Mouse (Mus musculus) spleen, adult 2 months (tissue): ENCODE results near the gene Tgfbr3. TPM values are rescaled to one million over a fixed set of nuclear protein-coding genes. Genes with fewer than 3 reads are reported as not detected.

Experiments
- DNase-seq, 2 experiments: peaks; one replicate each; pipeline versions ENCODE4 v3.0.0 to v3.0.0-alpha.2; 2012 to 2021; ENCODE audit warnings: low spot score in 2 of 2, low read depth in 1 of 2
- H3K27ac ChIP-seq: fragments of 200-500 bp; 2 replicates; pipeline ENCODE4 v1.5.1; 2012; ENCODE audit warnings: low read length, inconsistent platforms; ENCODE audit not compliant: insufficient read depth
- H3K27me3 ChIP-seq: fragments of 200-500 bp; 2 replicates; pipeline ENCODE4 v1.6.1; 2012; ENCODE audit warnings: mild to moderate bottlenecking, moderate library complexity, low read length, inconsistent platforms; ENCODE audit not compliant: control insufficient read depth, insufficient read depth
- H3K36me3 ChIP-seq: fragments of 200-500 bp; 2 replicates; pipeline ENCODE4 v1.6.1; 2012; ENCODE audit warnings: mild to moderate bottlenecking, low read length, inconsistent platforms; ENCODE audit not compliant: control insufficient read depth, insufficient read depth
- H3K4me1 ChIP-seq: fragments of 200-500 bp; 2 replicates; pipeline ENCODE4 v1.6.1; 2011; ENCODE audit warnings: inconsistent platforms; ENCODE audit not compliant: control insufficient read depth, insufficient read depth, insufficient read length
- H3K4me3 ChIP-seq: fragments of 200-500 bp; 2 replicates; pipeline ENCODE4 v1.5.1; 2011; ENCODE audit warnings: mild to moderate bottlenecking, inconsistent platforms; ENCODE audit not compliant: insufficient read depth, insufficient read length; ENCODE audit errors: extremely low read depth
- CTCF ChIP-seq: fragments of 200-500 bp; IDR thresholded peaks from 2 replicates; pipeline ENCODE4 v1.5.1; 2011; ENCODE audit warnings: mild to moderate bottlenecking, inconsistent platforms; ENCODE audit not compliant: insufficient read depth, insufficient read length, insufficient replicate concordance; ENCODE audit errors: extremely low read depth
- POLR2A ChIP-seq: fragments of 200-500 bp; IDR thresholded peaks from 2 replicates; pipeline ENCODE4 v1.6.1; 2011; ENCODE audit warnings: low read depth, low read length, inconsistent platforms
- WGBS: fragments of 180-500 bp; shearing (Covaris S2); methylation state at CpG from one replicate; pipeline ENCODE4 v1.1.7; 2018; 5-methylcytosine and 5-hydroxymethylcytosine counted together
- polyA plus RNA-seq: library from polyadenylated mRNA; depleted of rRNA; stranded (reverse); fragments of >200 nt; gene quantifications from 2 replicates; pipeline ENCODE4 v1.2.3, GENCODE M21; 2012

Gene Tgfbr3
- polyA plus RNA-seq, 1 experiment = 20.5 TPM

DNA sequence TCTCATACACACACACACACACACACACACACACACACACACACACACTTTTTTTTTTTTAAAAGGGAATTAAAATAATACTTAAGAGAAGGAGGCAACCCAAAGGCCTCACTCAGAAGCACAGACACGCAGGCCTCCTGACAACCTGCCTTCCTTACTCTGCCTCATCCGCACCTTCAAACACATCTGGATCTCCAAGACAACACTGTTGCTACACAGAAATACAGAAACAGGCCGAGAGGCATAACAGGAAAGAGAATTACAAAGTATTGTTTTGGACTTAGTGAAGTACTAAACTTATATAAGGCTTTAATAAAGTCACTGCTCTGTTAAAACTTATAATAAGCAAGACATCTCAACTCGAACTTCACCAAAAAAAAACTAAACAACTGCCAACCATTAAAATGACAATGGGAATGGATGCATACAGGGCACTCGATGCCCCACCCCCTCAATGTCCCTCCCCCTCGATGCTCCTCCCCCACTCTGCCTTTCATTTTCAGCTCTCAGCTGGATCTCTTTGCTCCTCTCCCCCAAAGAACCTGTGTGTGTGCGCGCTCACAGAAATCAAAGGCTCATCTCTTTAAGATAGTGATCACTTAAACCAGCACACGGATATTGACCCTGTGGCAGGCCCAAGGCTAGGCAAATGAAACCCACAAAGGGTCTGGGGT, 87.8 kb downstream of the Tgfbr3 start:
- no peaks in the 10 kb centered on the region for H3K27me3 ChIP-seq
- peak overlapping the region; percentile 32; the same call in 1 of the 2 replicates for H3K27ac ChIP-seq
- 66% methylated on average over 9 of the region's 9 CpGs for WGBS
- H3K4me1 ChIP-seq = no peaks in the 10 kb centered on the region; the same call in 1 of the 2 replicates
- H3K4me3 ChIP-seq = no peak overlapping the region
- DNase-seq = no peak
- H3K36me3 ChIP-seq = no peaks in the 10 kb centered on the region
- TF ChIP-seq POLR2A = no peak
- TF ChIP-seq CTCF = no peak

DNA sequence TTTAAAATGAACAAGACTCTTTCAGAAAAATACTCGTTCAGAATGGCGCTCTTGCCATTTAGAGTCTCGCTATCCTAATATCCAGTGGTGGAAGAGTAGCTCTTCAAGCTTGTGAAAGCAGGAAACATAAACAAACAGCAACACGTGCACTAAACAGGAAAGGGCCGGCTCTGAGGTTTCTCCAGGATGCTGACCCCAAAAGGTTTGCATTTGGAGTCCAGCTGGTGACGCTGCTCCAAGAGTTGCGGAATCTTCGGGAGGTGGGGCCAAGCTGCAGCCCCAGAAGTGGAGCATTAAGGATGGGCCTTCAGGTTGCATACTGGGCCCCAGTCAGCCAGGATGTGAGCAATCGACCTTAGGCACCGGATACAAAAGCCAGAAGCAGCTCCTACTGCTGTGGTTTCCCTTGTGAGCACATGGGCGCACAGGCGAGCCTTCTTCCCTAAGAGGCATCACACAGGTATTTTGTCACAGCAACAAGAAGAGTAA, 88.5 kb downstream of the Tgfbr3 start:
- no peak for DNase-seq
- 60% methylated on average over 12 of the region's 12 CpGs for WGBS
- H3K27ac ChIP-seq = peak overlapping the region; percentile 32; the same call in 1 of the 2 replicates

DNA sequence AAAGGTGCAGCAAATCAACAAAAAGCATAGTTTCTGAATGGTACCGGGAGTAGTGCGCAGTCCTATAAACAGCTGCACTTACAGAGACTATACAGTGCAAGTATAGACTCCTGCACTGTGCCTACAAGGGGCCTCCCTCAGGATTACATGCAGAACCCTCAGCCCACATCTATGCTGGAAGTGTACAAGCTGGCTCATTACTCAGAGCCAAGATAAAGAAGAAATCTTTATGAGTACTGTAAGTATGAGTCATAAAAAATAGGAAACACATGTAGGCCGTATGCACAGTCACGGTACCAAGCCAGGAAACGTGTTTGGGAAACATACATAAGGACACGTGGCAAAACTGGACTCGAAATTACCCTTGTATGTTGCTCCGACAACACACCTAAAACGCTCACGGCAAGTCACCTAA, 89.2 kb downstream of the Tgfbr3 start:
- TF ChIP-seq CTCF (no peak), POLR2A (no peak)
- Histone ChIP-seq H3K4me1 (no peaks in the 10 kb centered on the region; the same call in 1 of the 2 replicates), H3K4me3 (no peak overlapping the region), H3K36me3 (no peaks in the 10 kb centered on the region), H3K27me3 (no peaks in the 10 kb centered on the region), H3K27ac (no peak overlapping the region)
- 56% methylated on average over 10 of the region's 10 CpGs for WGBS
- no peak for DNase-seq

More for the DNA sequence above, 88.5 kb downstream of the Tgfbr3 start:
- Histone ChIP-seq H3K4me1 (no peaks in the 10 kb centered on the region; the same call in 1 of the 2 replicates), H3K4me3 (no peak overlapping the region), H3K36me3 (no peaks in the 10 kb centered on the region), H3K27me3 (no peaks in the 10 kb centered on the region)
- TF ChIP-seq POLR2A (no peak), CTCF (no peak)

DNA sequence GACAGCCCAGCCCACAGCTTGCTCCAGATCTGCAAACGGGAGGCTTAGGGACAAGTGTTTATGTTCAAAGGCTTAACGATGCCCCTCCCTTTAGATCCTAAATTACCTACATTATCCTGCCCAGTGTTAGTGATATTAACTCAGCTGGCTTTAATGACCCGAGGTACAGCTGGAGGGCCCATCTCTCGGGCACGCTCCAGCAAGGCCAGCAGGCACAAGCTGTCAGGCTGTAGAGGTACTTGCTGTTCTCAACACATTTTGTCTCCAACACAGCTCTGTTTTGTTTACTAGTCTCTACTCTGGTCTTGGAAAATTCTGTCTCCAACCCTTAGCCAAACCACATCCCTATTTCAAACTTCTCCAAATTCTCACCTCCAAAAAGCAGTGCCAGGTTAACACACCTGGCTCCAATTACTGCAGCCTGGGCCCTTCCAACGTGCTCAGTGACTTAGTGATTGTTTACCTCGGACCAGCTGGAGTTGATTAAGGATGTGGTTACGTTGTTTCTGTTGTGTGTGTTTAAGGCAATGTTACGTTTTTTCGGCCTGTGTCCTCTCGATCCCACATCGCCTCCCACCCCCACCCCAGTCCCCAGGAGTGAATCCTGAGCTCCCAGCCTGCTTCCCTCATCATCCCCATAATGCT, 93.6 kb downstream of the Tgfbr3 start:
- H3K36me3 ChIP-seq = no peaks in the 10 kb centered on the region
- TF ChIP-seq POLR2A (no peak), CTCF (no peak)
- no peak for DNase-seq
- H3K4me3 ChIP-seq = no peak overlapping the region
- no peaks in the 10 kb centered on the region for H3K27me3 ChIP-seq
- H3K27ac ChIP-seq = no peak overlapping the region
- WGBS = 78% methylated on average over 12 of the region's 12 CpGs
- H3K4me1 ChIP-seq = no peaks in the 10 kb centered on the region

DNA sequence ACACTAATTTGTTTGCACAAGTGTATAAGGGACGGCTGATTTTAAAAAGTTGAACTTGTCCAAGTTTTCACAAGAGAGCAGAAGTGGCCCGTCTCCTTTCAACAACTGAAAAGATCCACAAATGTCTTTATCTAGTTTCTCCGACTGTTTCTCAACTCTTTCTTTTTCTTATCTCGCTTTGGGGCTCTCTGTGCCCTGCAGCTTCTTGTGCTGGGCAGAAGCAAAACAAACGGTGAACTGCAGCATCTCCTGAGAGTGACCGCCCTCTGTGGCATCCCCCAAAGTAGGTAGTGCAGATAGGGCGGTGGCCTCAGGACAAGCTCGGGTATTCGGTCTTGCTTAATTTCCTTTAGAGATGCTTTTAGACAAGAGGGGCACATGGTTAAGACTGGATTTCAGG, 96.3 kb downstream of the Tgfbr3 start:
- WGBS = 85% methylated on average over 9 of the region's 9 CpGs
- Histone ChIP-seq H3K4me1 (no peaks in the 10 kb centered on the region), H3K36me3 (no peaks in the 10 kb centered on the region), H3K27ac (no peak overlapping the region), H3K4me3 (no peak overlapping the region), H3K27me3 (no peaks in the 10 kb centered on the region)
- DNase-seq = no peak
- TF ChIP-seq POLR2A (no peak), CTCF (no peak)

DNA sequence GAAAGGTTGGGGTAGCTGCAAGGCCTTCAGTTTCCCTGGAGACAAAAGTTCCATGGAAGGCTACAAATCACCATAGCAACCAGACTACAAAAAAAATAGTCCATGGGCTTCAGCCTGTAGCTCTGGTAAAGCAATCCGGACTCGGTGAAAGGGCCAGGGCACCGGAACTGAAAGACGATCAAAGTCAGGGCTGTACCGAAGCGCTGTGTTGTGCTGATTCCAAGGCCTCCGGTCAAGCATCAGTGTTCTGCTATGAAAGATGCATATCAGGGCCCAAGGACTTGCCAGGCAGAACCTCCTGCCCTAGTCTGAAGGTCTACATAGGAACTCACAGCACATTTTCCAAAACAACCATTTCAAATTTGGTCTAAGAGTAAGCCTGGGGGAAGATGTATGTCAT, 97.1 kb downstream of the Tgfbr3 start:
- TF ChIP-seq POLR2A (no peak), CTCF (no peak)
- Histone ChIP-seq H3K27ac (no peak overlapping the region), H3K27me3 (no peaks in the 10 kb centered on the region), H3K4me1 (no peaks in the 10 kb centered on the region), H3K4me3 (no peak overlapping the region), H3K36me3 (no peaks in the 10 kb centered on the region)
- 89% methylated on average over 7 of the region's 7 CpGs for WGBS
- DNase-seq = no peak

DNA sequence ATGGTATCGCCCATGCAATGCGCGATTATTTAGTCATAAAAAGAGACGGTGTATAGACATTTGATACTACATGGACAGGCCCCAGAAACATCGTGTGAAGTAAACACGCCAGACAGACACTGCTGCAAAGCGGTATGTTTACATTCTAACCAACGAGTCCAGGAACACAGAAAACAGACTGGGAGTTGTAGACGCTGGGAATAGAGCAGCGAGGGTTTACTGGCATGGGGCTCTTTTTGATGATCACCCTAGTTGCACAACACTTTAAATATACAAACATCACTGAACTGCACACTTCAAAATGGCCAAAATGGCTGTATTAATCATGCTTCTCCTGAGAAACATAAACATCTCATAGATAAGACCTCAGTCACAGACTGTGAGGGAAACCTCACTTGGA, 100.9 kb downstream of the Tgfbr3 start:
- TF ChIP-seq POLR2A = no peak
- no peak for TF ChIP-seq CTCF
- no peaks in the 10 kb centered on the region for H3K4me1 ChIP-seq
- 93% methylated on average over 10 of the region's 10 CpGs for WGBS
- H3K36me3 ChIP-seq = no peaks in the 10 kb centered on the region
- H3K27me3 ChIP-seq = no peaks in the 10 kb centered on the region
- H3K4me3 ChIP-seq = no peak overlapping the region
- no peak for DNase-seq
- no peak overlapping the region for H3K27ac ChIP-seq
